Mouse (Mus musculus): ENCODE measurements around the gene Gm3739. TPM values are rescaled to one million over a fixed set of nuclear protein-coding genes. Genes with fewer than 3 reads are reported as not detected.
"Not testable (repeated sequence)": the region's sequence is repeated elsewhere in the genome, so short reads cannot be mapped to it uniquely, and the experiment has no call there.

The Gm3739 gene
- polyA plus RNA-seq (2012; ENCODE audit: insufficient read depth, insufficient read length, low replicate concordance, missing spikeins): not detected in 2 replicates

GRCm38 (mm10) chr14:7314661-7315060 lies at the start of gene Gm3739:
Gene Gm3739, minus strand, starts transcription at chr14:7315049.
- H3K4me1 ChIP-seq (ENCODE audit: control insufficient read depth, insufficient read depth, low read length); H3K27ac ChIP-seq (ENCODE audit: insufficient read depth, low read depth, low read length): not testable (repeated sequence)
- peak within 1 kb of the TSS; percentile 37 for H3K4me3 ChIP-seq (ENCODE audit: insufficient read depth, low read depth, low read length)
- WGBS: 1% methylated on average over 17 of the region's 35 CpGs

DNA sequence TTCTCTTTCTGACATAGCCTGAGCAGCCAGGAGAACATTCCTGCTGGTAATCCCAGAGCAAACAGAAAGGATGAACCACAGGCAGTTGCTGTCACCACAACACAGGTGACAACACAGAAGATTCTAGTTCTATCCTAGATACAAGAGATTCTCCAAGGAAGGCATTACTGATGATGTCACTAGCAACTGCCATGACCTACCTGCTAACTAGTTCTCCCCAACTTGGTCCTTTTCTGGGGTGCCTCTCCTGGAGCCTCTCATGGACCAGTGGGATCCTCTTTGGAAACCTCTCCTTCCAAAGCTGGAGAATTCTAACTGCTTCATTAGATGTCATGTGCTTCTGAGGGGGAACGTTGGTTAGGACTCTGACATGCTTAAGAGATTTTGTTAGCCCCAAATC lies 17.4 kb upstream of the Gm3739 start, which contains the start of gene Gm5797:
TSS of gene Gm5797 (minus strand) at position 101 of the 400 bp plus-strand sequence.
- H3K4me3 ChIP-seq (ENCODE audit: insufficient read depth, low read depth, low read length); H3K27ac ChIP-seq (ENCODE audit: insufficient read depth, low read depth, low read length); H3K4me1 ChIP-seq (ENCODE audit: control insufficient read depth, insufficient read depth, low read length): not testable (repeated sequence)
- no CpG with 5 or more reads among the region's 1 CpGs for WGBS

DNA sequence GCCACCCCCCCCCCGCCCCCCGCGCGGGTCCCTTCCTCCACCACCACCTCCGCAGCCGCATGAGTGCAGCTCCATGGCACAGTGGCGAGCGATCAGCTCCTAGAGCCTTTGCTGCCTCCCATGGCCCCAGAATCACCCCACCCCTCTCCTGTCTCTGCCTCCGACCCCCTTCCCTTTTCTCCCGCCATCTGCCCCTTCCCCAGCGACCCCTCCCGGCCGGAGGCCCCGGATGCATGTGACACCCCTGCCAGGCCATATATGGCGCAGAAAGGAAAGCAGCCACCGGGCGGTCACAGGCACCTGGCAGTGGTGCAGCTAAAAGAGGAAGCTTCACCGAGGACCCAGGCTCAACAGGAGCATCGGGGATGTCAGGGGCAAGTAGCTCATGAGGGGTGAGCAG lies 244 bp upstream of the Gm3739 start:
- WGBS: 1% methylated on average over 18 of the region's 19 CpGs

DNA sequence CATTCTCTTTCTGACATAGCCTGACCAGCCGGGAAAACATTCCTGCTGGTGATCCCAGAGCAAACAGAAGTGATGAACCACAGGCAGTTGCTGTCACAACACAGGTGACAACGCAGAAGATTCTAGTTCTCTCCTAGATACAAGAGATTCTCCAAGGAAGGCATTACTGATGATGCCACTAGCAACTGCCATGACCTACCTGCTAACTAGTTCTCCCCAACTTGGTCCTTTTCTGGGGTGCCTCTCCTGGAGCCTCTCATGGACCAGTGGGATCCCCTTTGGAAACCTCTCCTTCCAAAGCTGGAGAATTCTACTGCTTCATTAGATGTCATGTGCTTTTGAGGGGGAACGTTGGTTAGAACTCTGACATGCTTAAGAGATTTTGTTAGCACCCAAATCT lies 50.2 kb downstream of the Gm3739 start, which contains the start of gene Gm3727:
TSS of gene Gm3727 (minus strand) at position 101 of the 400 bp plus-strand sequence.
- 83% methylated on average over 3 of the region's 3 CpGs for WGBS
- H3K4me1 ChIP-seq (ENCODE audit: control insufficient read depth, insufficient read depth, low read length); H3K4me3 ChIP-seq (ENCODE audit: insufficient read depth, low read depth, low read length); H3K27ac ChIP-seq (ENCODE audit: insufficient read depth, low read depth, low read length): not testable (repeated sequence)

More for the DNA sequence above, 244 bp upstream of the Gm3739 start:
- H3K4me3 ChIP-seq (ENCODE audit: insufficient read depth, low read depth, low read length): peak overlapping the region; percentile 34
- H3K4me1 ChIP-seq (ENCODE audit: control insufficient read depth, insufficient read depth, low read length); H3K27ac ChIP-seq (ENCODE audit: insufficient read depth, low read depth, low read length): not testable (repeated sequence)

Other genes starting within 250 kb of the Gm3739 start
- not detected in 2 replicates for gene Gm3696, start 214.4 kb downstream of the Gm3739 start, polyA plus RNA-seq (2012; ENCODE audit: insufficient read depth, insufficient read length, low replicate concordance, missing spikeins)
- gene Gm6676, start 189.6 kb downstream of the Gm3739 start, polyA plus RNA-seq (2012; ENCODE audit: insufficient read depth, insufficient read length, low replicate concordance, missing spikeins): not detected in 2 replicates
- gene Gm3512, start 140.5 kb downstream of the Gm3739 start, polyA plus RNA-seq (2012; ENCODE audit: insufficient read depth, insufficient read length, low replicate concordance, missing spikeins): not detected in 2 replicates
- not detected in 2 replicates for gene Gm16434, start 120.5 kb downstream of the Gm3739 start, polyA plus RNA-seq (2012; ENCODE audit: insufficient read depth, insufficient read length, low replicate concordance, missing spikeins)
- not detected in 2 replicates for gene Gm3727, start 50.3 kb downstream of the Gm3739 start, polyA plus RNA-seq (2012; ENCODE audit: insufficient read depth, insufficient read length, low replicate concordance, missing spikeins)
- not detected in 2 replicates for gene Gm5797, start 17.3 kb upstream of the Gm3739 start, polyA plus RNA-seq (2012; ENCODE audit: insufficient read depth, insufficient read length, low replicate concordance, missing spikeins)
- not detected in 2 replicates for gene Gm8374, start 50.1 kb upstream of the Gm3739 start, polyA plus RNA-seq (2012; ENCODE audit: insufficient read depth, insufficient read length, low replicate concordance, missing spikeins)
- gene Gm3755, start 135.9 kb upstream of the Gm3739 start, polyA plus RNA-seq (2012; ENCODE audit: insufficient read depth, insufficient read length, low replicate concordance, missing spikeins): not detected in 2 replicates
- not detected in 2 replicates for gene Gm3752, start 168.7 kb upstream of the Gm3739 start, polyA plus RNA-seq (2012; ENCODE audit: insufficient read depth, insufficient read length, low replicate concordance, missing spikeins)